Mouse (Mus musculus): ENCODE data around the gene Tex36.

The Tex36 gene

GRCm38 (mm10) chr7:133602058-133602457 is at the start of gene Tex36:
Tex36 (minus strand) TSS chr7:133602158.
- in situ Hi-C loops (cut with MboI, MseI): loop anchor here (10.0 kb wide), 1 partner anchor 577 kb away; no protein-coding TSS in a partner anchor

- in situ Hi-C loops (cut with MboI, MseI): no loop called here
Measured at GRCm38 (mm10) chr7:133645716-133646115, 43.8 kb upstream of the Tex36 start.

- in situ Hi-C loops (cut with MboI, MseI): loop anchor here (5.0 kb wide), 1 partner anchor 707 kb away; the partner anchor contains the start of gene Zranb1
Measured at GRCm38 (mm10) chr7:133638821-133639220, 36.9 kb upstream of the Tex36 start.

GRCm38 (mm10) chr7:133638306-133638705 is 36.3 kb upstream of the Tex36 start:
- in situ Hi-C loops (cut with MboI, MseI): loop anchor here (5.0 kb wide), 1 partner anchor 706 kb away; the partner anchor contains the start of gene Zranb1

GRCm38 (mm10) chr7:133637361-133638305 is 35.7 kb upstream of the Tex36 start, which contains the start of gene Edrf1:
Edrf1 (plus strand) TSS chr7:133637543.
- in situ Hi-C loops (cut with MboI, MseI): loop anchor here (5.0 kb wide), 1 partner anchor 705 kb away; the partner anchor contains the start of gene Zranb1

DNA sequence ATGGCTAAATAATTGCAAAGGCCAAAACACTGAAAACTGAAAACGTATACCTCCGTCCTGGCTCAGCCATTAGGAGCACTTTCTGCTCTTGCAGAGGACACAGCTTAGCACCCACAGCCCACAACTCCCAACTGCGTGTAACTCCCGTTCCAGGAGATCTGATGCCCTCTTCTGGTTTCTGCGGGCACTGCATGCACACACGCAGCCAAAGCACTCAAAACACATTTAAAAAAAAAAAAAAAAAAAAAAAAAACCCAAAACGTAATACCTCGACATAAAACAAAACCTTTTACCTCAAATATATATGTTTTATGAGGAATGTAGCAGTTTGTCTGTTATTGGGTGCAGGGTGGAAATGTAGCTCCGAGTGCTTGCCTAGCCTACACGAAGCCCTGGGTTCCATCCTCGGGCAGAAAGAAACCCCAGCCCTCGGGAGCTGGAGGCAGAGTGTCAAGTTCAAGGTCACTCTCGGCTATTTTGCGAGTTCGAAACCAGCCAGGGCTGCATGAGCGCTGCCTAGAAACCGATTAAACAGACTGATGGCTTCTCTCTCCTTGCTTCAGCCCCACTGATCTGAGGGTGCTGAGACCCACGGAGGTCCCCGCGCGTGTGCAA is 34.9 kb upstream of the Tex36 start:
- in situ Hi-C loops (cut with MboI, MseI): loop anchor here (5.0 kb wide), 1 partner anchor 705 kb away; the partner anchor contains the start of gene Zranb1

- in situ Hi-C loops (cut with MboI, MseI): loop anchor here (5.0 kb wide), 1 partner anchor 703 kb away; the partner anchor contains the start of gene Zranb1
Measured at GRCm38 (mm10) chr7:133634932-133635650, 33.1 kb upstream of the Tex36 start.

- in situ Hi-C loops (cut with MboI, MseI): no loop called here
Measured at GRCm38 (mm10) chr7:133632476-133632875, 30.5 kb upstream of the Tex36 start.

GRCm38 (mm10) chr7:133630821-133631220 is 28.9 kb upstream of the Tex36 start:
- in situ Hi-C loops (cut with MboI, MseI): no loop called here

DNA sequence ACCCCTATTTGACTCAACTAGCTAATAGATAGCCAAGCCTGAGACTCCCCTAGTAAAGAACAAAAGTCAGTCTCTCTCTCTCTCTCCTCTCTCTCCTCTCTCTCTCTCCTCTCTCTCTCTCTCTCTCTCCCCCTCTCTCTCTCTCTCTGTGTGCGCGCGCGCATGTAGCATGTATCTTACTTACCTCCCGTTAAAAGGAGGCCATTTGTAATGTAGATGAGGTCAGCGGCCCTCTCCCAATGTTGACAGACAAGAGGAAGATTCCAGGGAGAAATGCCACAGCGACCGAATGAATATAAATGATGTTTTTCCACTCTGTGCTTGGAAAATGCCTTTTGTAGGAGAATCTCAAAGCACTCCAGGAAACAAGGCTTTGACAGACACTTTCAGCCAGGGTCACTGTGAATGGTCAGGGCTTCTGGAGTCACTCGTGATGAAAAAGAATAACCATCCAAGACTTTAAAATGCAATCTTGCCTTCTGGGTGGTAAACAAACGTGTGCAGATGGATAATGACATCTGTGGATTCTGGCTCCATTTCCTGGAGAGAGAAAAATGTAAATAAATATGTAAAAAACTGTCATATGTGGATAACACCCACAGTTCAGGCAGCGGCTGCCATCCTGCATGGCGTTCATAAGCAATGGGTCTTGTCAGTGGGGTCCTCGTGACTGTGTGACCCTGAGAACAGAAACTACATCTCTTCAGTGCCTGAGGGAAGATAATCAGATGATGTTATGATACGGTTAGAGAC is 25.4 kb upstream of the Tex36 start:
- in situ Hi-C loops (cut with MboI, MseI): no loop called here

GRCm38 (mm10) chr7:133623226-133623625 is 21.3 kb upstream of the Tex36 start:
- in situ Hi-C loops (cut with MboI, MseI): no loop called here

- in situ Hi-C loops (cut with MboI, MseI): no loop called here
Measured at GRCm38 (mm10) chr7:133620721-133621120, 18.8 kb upstream of the Tex36 start.

- in situ Hi-C loops (cut with MboI, MseI): no loop called here
Measured at GRCm38 (mm10) chr7:133612981-133613380, 11.0 kb upstream of the Tex36 start.

DNA sequence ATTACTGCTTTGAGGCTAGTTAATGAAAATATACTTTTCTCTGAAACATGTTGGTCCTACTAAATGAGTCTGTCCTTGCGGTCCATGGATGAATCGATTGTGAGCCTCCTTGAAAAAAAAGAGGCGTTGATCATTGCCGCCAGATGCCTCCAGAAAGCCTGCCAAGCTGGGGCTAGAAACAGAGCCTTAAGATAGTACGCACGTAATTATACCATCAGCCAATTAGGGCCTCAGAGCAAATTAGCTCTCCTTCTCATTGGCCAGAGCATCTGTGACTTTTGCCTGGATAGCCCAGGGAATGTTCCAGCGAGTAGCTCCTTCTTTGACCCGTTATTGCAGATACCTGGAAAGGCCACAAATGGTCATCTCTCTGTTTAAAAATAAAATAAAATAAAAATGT is 7.6 kb upstream of the Tex36 start:
- in situ Hi-C loops (cut with MboI, MseI): loop anchor here (10.0 kb wide), 1 partner anchor 585 kb away; no protein-coding TSS in a partner anchor

GRCm38 (mm10) chr7:133608631-133609340 is 6.8 kb upstream of the Tex36 start:
- in situ Hi-C loops (cut with MboI, MseI): loop anchor here (10.0 kb wide), 1 partner anchor 584 kb away; no protein-coding TSS in a partner anchor

GRCm38 (mm10) chr7:133607883-133608575 is 6.1 kb upstream of the Tex36 start:
- in situ Hi-C loops (cut with MboI, MseI): loop anchor here (10.0 kb wide), 1 partner anchor 583 kb away; no protein-coding TSS in a partner anchor

DNA sequence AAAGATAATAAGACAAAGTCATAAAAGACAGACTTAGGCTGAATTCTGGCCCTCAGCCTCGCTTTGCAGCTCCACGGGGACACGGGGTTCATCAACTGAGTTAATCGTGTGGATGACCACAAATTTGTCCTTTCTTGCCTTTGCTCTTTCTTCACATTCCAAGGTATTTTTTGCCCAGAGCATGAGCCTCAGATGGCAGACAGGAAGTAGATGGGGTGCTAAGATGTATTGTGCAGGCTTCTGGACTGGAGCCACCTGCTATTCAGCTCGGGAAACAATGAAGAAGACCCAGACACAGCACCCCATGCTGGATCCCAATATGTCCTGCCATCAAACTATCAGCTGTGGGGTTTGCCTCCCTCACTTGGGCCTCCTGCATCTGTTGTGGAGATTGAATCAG is 5.4 kb upstream of the Tex36 start:
- in situ Hi-C loops (cut with MboI, MseI): loop anchor here (10.0 kb wide), 1 partner anchor 583 kb away; no protein-coding TSS in a partner anchor

- in situ Hi-C loops (cut with MboI, MseI): loop anchor here (10.0 kb wide), 1 partner anchor 580 kb away; no protein-coding TSS in a partner anchor
Measured at GRCm38 (mm10) chr7:133604427-133605081, 2.6 kb upstream of the Tex36 start.

DNA sequence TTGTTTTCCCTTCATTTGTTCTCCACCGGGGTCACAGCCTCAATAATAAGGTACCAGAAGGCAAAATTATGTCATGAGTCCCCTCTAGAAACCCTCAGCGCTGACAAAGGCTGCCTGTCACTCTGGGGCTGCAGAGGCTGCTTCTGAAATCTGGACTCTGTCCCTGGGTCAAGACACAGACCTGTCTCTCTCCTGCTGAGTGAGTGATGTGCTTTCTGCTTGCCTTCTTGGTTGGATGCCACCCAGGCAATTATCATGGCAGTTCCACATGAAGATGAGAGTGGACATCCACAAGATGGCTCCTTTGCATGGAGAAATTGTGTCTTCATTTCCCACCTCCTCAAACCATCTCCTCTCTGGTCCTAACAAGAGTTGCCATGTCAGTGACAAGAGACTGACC is 1.2 kb upstream of the Tex36 start:
- in situ Hi-C loops (cut with MboI, MseI): loop anchor here (10.0 kb wide), 1 partner anchor 578 kb away; no protein-coding TSS in a partner anchor
